Comparison of ENCODE assay signal across 18 mouse cellular contexts in genomic region chr8:85318534-85318933, GRCm38 (mm10). TPM values are rescaled to one million over a fixed set of nuclear protein-coding genes. Genes with fewer than 3 reads are reported as not detected.
DNase-seq lines count a peak whose midpoint lies in the region; ATAC-seq and TF ChIP-seq lines count a peak whose summit lies in the region.
"Had no signal": no experiment of that assay in that cellular context is flagged by ENCODE, and none has a peak within 500 bp of the region (broad histone marks: within the 10 kb centered on the region; RNA-seq: fewer than 3 reads in every experiment).

No protein-coding gene starts in this region.

- H3K36me3 ChIP-seq in heart, postnatal 0 days (replicated peaks; ENCODE audit: control insufficient read depth, insufficient read depth, low read length), result 0 out of 2 replicates have a peak, but pooled peaks cover 9% of the 10 kb centered on the region
- H3K36me3 ChIP-seq in intestine, embryonic 16.5 days (ENCODE audit: control insufficient read depth, insufficient read depth, low read length), result no peaks in the 10 kb centered on the region
- H3K36me3 ChIP-seq in liver, postnatal 0 days (replicated peaks; ENCODE audit: insufficient read depth, low read length), result no peaks in the 10 kb centered on the region
- no peaks in the 10 kb centered on the region for H3K36me3 ChIP-seq in kidney, embryonic 14.5 days (ENCODE audit: control insufficient read depth, insufficient read depth, low read length)
- no peaks in the 10 kb centered on the region for H3K36me3 ChIP-seq in neural tube, embryonic 15.5 days
- H3K36me3 ChIP-seq: kidney, embryonic 15.5 days had no signal

- peaks cover 3% of the 10 kb centered on the region; the same call in 1 of the 2 replicates for H3K4me1 ChIP-seq in heart, postnatal 0 days (ENCODE audit: control insufficient read depth, insufficient read depth)
- no peaks in the 10 kb centered on the region for H3K4me1 ChIP-seq in intestine, embryonic 16.5 days (ENCODE audit: control insufficient read depth, insufficient read depth, low read length)
- 0 out of 2 replicates have a peak, but pooled peaks cover 4% of the 10 kb centered on the region for H3K4me1 ChIP-seq in liver, postnatal 0 days (ENCODE audit: insufficient read depth)
- no peaks in the 10 kb centered on the region for H3K4me1 ChIP-seq in kidney, embryonic 14.5 days (ENCODE audit: control insufficient read depth, insufficient read depth, low read length)
- no peaks in the 10 kb centered on the region for H3K4me1 ChIP-seq in neural tube, embryonic 15.5 days
- H3K4me1 ChIP-seq: kidney, embryonic 15.5 days had no signal

- no peak overlapping the region for H3K9ac ChIP-seq in heart, postnatal 0 days (replicated peaks; ENCODE audit: low read depth, low read length)
- H3K9ac ChIP-seq in intestine, embryonic 16.5 days (ENCODE audit: low read depth, low read length), result no peak overlapping the region
- no peak overlapping the region; the same call in 1 of the 2 replicates for H3K9ac ChIP-seq in liver, postnatal 0 days (replicated peaks)
- no peak overlapping the region for H3K9ac ChIP-seq in kidney, embryonic 14.5 days (ENCODE audit: low read depth, low read length)
- H3K9ac ChIP-seq in neural tube, embryonic 15.5 days (replicated peaks), result no peak overlapping the region
- H3K9ac ChIP-seq: forebrain, postnatal 0 days; kidney, embryonic 15.5 days; lung, embryonic 14.5 days had no signal

- TF ChIP-seq EP300 in heart, postnatal 0 days (IDR thresholded peaks at IDR 0.05; ENCODE audit: low read depth), result no peak; the same call in 1 of the 2 replicates
- TF ChIP-seq EP300 in liver, postnatal 0 days (IDR thresholded peaks at IDR 0.05; ENCODE audit: low read depth), result peak; percentile 94

- H3K27me3 ChIP-seq in heart, postnatal 0 days (ENCODE audit: control insufficient read depth, insufficient read depth, low read length), result no peaks in the 10 kb centered on the region
- no peaks in the 10 kb centered on the region for H3K27me3 ChIP-seq in intestine, embryonic 16.5 days (replicated peaks; ENCODE audit: control insufficient read depth, insufficient read depth, low read length)
- no peaks in the 10 kb centered on the region for H3K27me3 ChIP-seq in liver, postnatal 0 days (ENCODE audit: insufficient read depth, low read length)
- H3K27me3 ChIP-seq in kidney, embryonic 14.5 days (ENCODE audit: control insufficient read depth, insufficient read depth, low read length), result no peaks in the 10 kb centered on the region
- no peaks in the 10 kb centered on the region for H3K27me3 ChIP-seq in neural tube, embryonic 15.5 days (replicated peaks)
- H3K27me3 ChIP-seq: kidney, embryonic 15.5 days had no signal

- ATAC-seq in heart, postnatal 0 days (ENCODE audit: insufficient read depth, low read depth), result no peak
- peak; percentile 68 for ATAC-seq in intestine, embryonic 16.5 days
- ATAC-seq in liver, postnatal 0 days, result peak; percentile 99
- no peak for ATAC-seq in kidney, embryonic 14.5 days (ENCODE audit: low FRiP score, low TSS enrichment)
- no peak for ATAC-seq in neural tube, embryonic 15.5 days (ENCODE audit: low FRiP score)
- ATAC-seq: forebrain, postnatal 0 days had no signal

- intact Hi-C loops in heart, postnatal 25 days (cut with DNase I), result loop anchor here (5.0 kb wide), 1 partner anchor 79 kb away; no protein-coding TSS in a partner anchor

- no peak overlapping the region for H3K27ac ChIP-seq in heart, postnatal 0 days (ENCODE audit: low read depth)
- H3K27ac ChIP-seq in intestine, embryonic 16.5 days (ENCODE audit: low read length), result no peak overlapping the region
- H3K27ac ChIP-seq in liver, postnatal 0 days (ENCODE audit: low read depth), result peak overlapping the region; percentile 83
- H3K27ac ChIP-seq in kidney, embryonic 14.5 days (ENCODE audit: low read depth, low read length), result no peak overlapping the region
- no peak overlapping the region for H3K27ac ChIP-seq in neural tube, embryonic 15.5 days (replicated peaks)
- H3K27ac ChIP-seq: kidney, embryonic 15.5 days; macrophage had no signal

- H3K4me3 ChIP-seq in heart, postnatal 0 days (ENCODE audit: low read depth, low read length), result no peak overlapping the region
- no peak overlapping the region for H3K4me3 ChIP-seq in intestine, embryonic 16.5 days (ENCODE audit: low read length)
- 0 out of 2 replicates have a peak overlapping the region, but pooled peaks have one; percentile 19 for H3K4me3 ChIP-seq in liver, postnatal 0 days (ENCODE audit: low read depth, low read length)
- H3K4me3 ChIP-seq in kidney, embryonic 14.5 days (ENCODE audit: low read length), result no peak overlapping the region
- H3K4me3 ChIP-seq in neural tube, embryonic 15.5 days (replicated peaks), result no peak overlapping the region
- H3K4me3 ChIP-seq: kidney, embryonic 15.5 days; myocyte had no signal

- no peak overlapping the region for H3K4me2 ChIP-seq in heart, postnatal 0 days (ENCODE audit: low read depth, low read length)
- H3K4me2 ChIP-seq in intestine, embryonic 16.5 days (ENCODE audit: low read depth, low read length), result no peak overlapping the region
- peak overlapping the region; percentile 59 for H3K4me2 ChIP-seq in liver, postnatal 0 days (ENCODE audit: low read depth, low read length)
- H3K4me2 ChIP-seq in kidney, embryonic 14.5 days (replicated peaks; ENCODE audit: low read depth, low read length), result no peak overlapping the region
- no peak overlapping the region for H3K4me2 ChIP-seq in neural tube, embryonic 15.5 days
- H3K4me2 ChIP-seq: kidney, embryonic 15.5 days; lung, embryonic 14.5 days had no signal

- DNase-seq in heart, postnatal 0 days (ENCODE audit: low spot score), result peak; percentile 17
- DNase-seq in heart, postnatal 25 days (ENCODE audit: low spot score), result no peak
- DNase-seq in c-Kit-negative CD71-positive TER-119-positive erythroid progenitor cells, embryonic 14.5 days (ENCODE audit: low read depth, low spot score), result peak; percentile 62
- DNase-seq in liver, postnatal 0 days, result peak; percentile 33
- no peak for DNase-seq in adrenal gland, adult 8-10 months
- DNase-seq: adrenal gland, postnatal 25 days; cerebellum, postnatal 14 days; forebrain, postnatal 0 days; layer of hippocampus, postnatal 36 days; lung, embryonic 14.5 days; midbrain, embryonic 14.5 days; retina, postnatal 1 day had no signal

- no peaks in the 10 kb centered on the region for H3K9me3 ChIP-seq in heart, postnatal 0 days (replicated peaks; ENCODE audit: control insufficient read depth, low read length)
- H3K9me3 ChIP-seq in intestine, embryonic 16.5 days (ENCODE audit: control insufficient read depth, low read length), result no peaks in the 10 kb centered on the region
- H3K9me3 ChIP-seq in liver, postnatal 0 days (ENCODE audit: low read length), result 0 out of 2 replicates have a peak, but pooled peaks cover 2% of the 10 kb centered on the region
- no peaks in the 10 kb centered on the region for H3K9me3 ChIP-seq in kidney, embryonic 14.5 days (ENCODE audit: control insufficient read depth, low read length)
- no peaks in the 10 kb centered on the region for H3K9me3 ChIP-seq in neural tube, embryonic 15.5 days (replicated peaks)
- H3K9me3 ChIP-seq: kidney, embryonic 15.5 days had no signal

- TF ChIP-seq CTCF in heart, postnatal 0 days (IDR thresholded peaks at IDR 0.05; ENCODE audit: low read depth), result no peak
- TF ChIP-seq CTCF in liver, postnatal 0 days (IDR thresholded peaks at IDR 0.05; ENCODE audit: low read depth), result no peak

- 54% methylated on average over 4 of the region's 4 CpGs for WGBS in heart, postnatal 0 days
- 95% methylated on average over 4 of the region's 4 CpGs for WGBS in intestine, embryonic 16.5 days
- WGBS in liver, postnatal 0 days (ENCODE audit: insufficient replicate concordance), result 56% methylated on average over 4 of the region's 4 CpGs
- 84% methylated on average over 4 of the region's 4 CpGs for whole genome bisulfite sequencing in kidney, embryonic 14.5 days
- 93% methylated on average over 4 of the region's 4 CpGs for WGBS in neural tube, embryonic 15.5 days

RNA-seq across cellular contexts. Expression of gene Vps35, which starts 18.9 kb away (rescaled TPM):
- total RNA-seq in heart, postnatal 0 days (2014; rRNA removed; ENCODE audit: low replicate concordance), result 71.5 and 77.2 TPM in 2 replicates
- polyA plus RNA-seq in heart, postnatal 0 days (2015; fragmentation: Nextera tagmentation; extraction: Ambion mirVana), result 82.3 and 82.5 TPM in 2 replicates
- 10 to 100 TPM; 64.5 to 70.6 TPM for total RNA-seq in heart, postnatal 25 days (2021)
- polyA plus RNA-seq in intestine, embryonic 16.5 days (2015; fragmentation: Nextera tagmentation; extraction: Ambion mirVana), result 196 and 202 TPM in 2 replicates
- polyA plus RNA-seq in liver, postnatal 0 days (2015; fragmentation: Nextera tagmentation; extraction: Ambion mirVana), result 48.1 and 54.6 TPM in 2 replicates
- polyA plus RNA-seq in kidney, embryonic 14.5 days (2014; fragmentation: Nextera tagmentation; extraction: Ambion mirVana), result 108 and 137 TPM in 2 replicates
- 171 and 178 TPM in 2 replicates for polyA plus RNA-seq in neural tube, embryonic 15.5 days (2015; fragmentation: Nextera tagmentation; extraction: Ambion mirVana)
- 100 to 1,000 TPM in 2 of 4 experiments, 10 to 100 TPM in 2; 94.1 to 113 (median 105) TPM for total RNA-seq in adrenal gland, adult 8-10 months (2022)

RNA-seq across cellular contexts. Expression of gene Orc6, which starts 19.1 kb away (rescaled TPM):
- total RNA-seq in heart, postnatal 0 days (2014; rRNA removed; ENCODE audit: low replicate concordance), result 15.9 and 23.3 TPM in 2 replicates
- 25.7 and 26.3 TPM in 2 replicates for polyA plus RNA-seq in heart, postnatal 0 days (2015; fragmentation: Nextera tagmentation; extraction: Ambion mirVana)
- total RNA-seq in heart, postnatal 25 days (2021), result 1 to 10 TPM; 7.0 to 7.9 TPM
- polyA plus RNA-seq in intestine, embryonic 16.5 days (2015; fragmentation: Nextera tagmentation; extraction: Ambion mirVana), result 70.5 and 84.6 TPM in 2 replicates
- polyA plus RNA-seq in liver, postnatal 0 days (2015; fragmentation: Nextera tagmentation; extraction: Ambion mirVana), result 40.1 and 46.3 TPM in 2 replicates
- 136 and 170 TPM in 2 replicates for polyA plus RNA-seq in kidney, embryonic 14.5 days (2014; fragmentation: Nextera tagmentation; extraction: Ambion mirVana)
- polyA plus RNA-seq in neural tube, embryonic 15.5 days (2015; fragmentation: Nextera tagmentation; extraction: Ambion mirVana), result 69.5 and 75.7 TPM in 2 replicates
- total RNA-seq in adrenal gland, adult 8-10 months (2022), result 10 to 100 TPM; 11.2 to 16.0 (median 14.5) TPM

Comparison
In these comparisons a context has a peak if more than half of its experiments do, and no peak if none do; other contexts are left out.
1. DNase-seq: peak in heart, postnatal 0 days (single experiment), c-Kit-negative CD71-positive TER-119-positive erythroid progenitor cells, embryonic 14.5 days (single experiment) and liver, postnatal 0 days (single experiment); none in heart, postnatal 25 days (single experiment) and adrenal gland, adult 8-10 months (single experiment).
2. ATAC-seq: peak in intestine, embryonic 16.5 days (single experiment) and liver, postnatal 0 days (single experiment); none in heart, postnatal 0 days (single experiment), kidney, embryonic 14.5 days (single experiment) and neural tube, embryonic 15.5 days (single experiment).